Mouse (Mus musculus): ENCODE results near the gene Wdr5b. TPM values are rescaled to one million over a fixed set of nuclear protein-coding genes. Genes with fewer than 3 reads are reported as not detected.
A peak's percentile ranks its signal among the peaks of the same experiment; 100 is the strongest.
"Not testable (repeated sequence)": the region's sequence is repeated elsewhere in the genome, so short reads cannot be mapped to it uniquely, and the experiment has no call there.

The Wdr5b gene
- polyA plus RNA-seq (2015; fragmentation: Nextera tagmentation; extraction: Ambion mirVana), result 5.1 TPM in 2 replicates

GRCm38 (mm10) chr16:36040640-36041624 is at the start of gene Wdr5b:
Wdr5b (plus strand) TSS chr16:36041190.
- TF ChIP-seq EP300 (optimal IDR thresholded peaks at IDR 0.05) (no peak), CTCF (IDR thresholded peaks at IDR 0.05; ENCODE audit: low read depth) (0 out of 2 replicates have a peak, but pooled peaks have one; percentile 16)
- peak; percentile 98 for ATAC-seq (ENCODE audit: low FRiP score, low TSS enrichment)
- WGBS, result 2% methylated on average over 39 of the region's 39 CpGs

GRCm38 (mm10) chr16:35992391-35992790 is 48.6 kb upstream of the Wdr5b start:
- no peaks in the 10 kb centered on the region for H3K4me1 ChIP-seq (replicated peaks; ENCODE audit: control insufficient read depth, insufficient read depth)
- 71% methylated on average over 1 of the region's 1 CpGs for WGBS

More at GRCm38 (mm10) chr16:36040640-36041624, at the start of gene Wdr5b:
- peaks cover 3% of the 10 kb centered on the region; the same call in 1 of the 2 replicates for H3K4me1 ChIP-seq (replicated peaks; ENCODE audit: control insufficient read depth, insufficient read depth)
- H3K4me2 ChIP-seq (replicated peaks; ENCODE audit: low read depth), result peak within 1 kb of the TSS; percentile 74
- H3K9me3 ChIP-seq (ENCODE audit: control insufficient read depth, low read length), result no peaks in the 10 kb centered on the region
- H3K9ac ChIP-seq (ENCODE audit: low read length), result peak within 1 kb of the TSS; percentile 77
- DNase-seq (ENCODE audit: low spot score), result peak; percentile 92
- no peaks in the 10 kb centered on the region for H3K27me3 ChIP-seq (ENCODE audit: control insufficient read depth, insufficient read depth, low read length)
- peaks cover 10% of the 10 kb centered on the region for H3K36me3 ChIP-seq (ENCODE audit: control insufficient read depth, insufficient read depth, low read length)
- H3K27ac ChIP-seq (replicated peaks), result peak within 1 kb of the TSS; percentile 87
- peak within 1 kb of the TSS; percentile 62 for H3K4me3 ChIP-seq (ENCODE audit: low read depth, low read length)

GRCm38 (mm10) chr16:35993316-35993715 is 47.7 kb upstream of the Wdr5b start:
- TF ChIP-seq EP300 (optimal IDR thresholded peaks at IDR 0.05) (no peak), CTCF (IDR thresholded peaks at IDR 0.05; ENCODE audit: low read depth) (no peak)
- WGBS, result 72% methylated on average over 3 of the region's 3 CpGs
- H3K4me2 ChIP-seq (replicated peaks; ENCODE audit: low read depth), result no peak overlapping the region

More at GRCm38 (mm10) chr16:35992391-35992790, 48.6 kb upstream of the Wdr5b start:
- no peak overlapping the region for H3K9ac ChIP-seq (ENCODE audit: low read length)
- H3K9me3 ChIP-seq (ENCODE audit: control insufficient read depth, low read length), result no peaks in the 10 kb centered on the region
- ATAC-seq (ENCODE audit: low FRiP score, low TSS enrichment) (no peak), DNase-seq (ENCODE audit: low spot score) (no peak)
- H3K36me3 ChIP-seq (ENCODE audit: control insufficient read depth, insufficient read depth, low read length), result no peaks in the 10 kb centered on the region
- H3K27me3 ChIP-seq (ENCODE audit: control insufficient read depth, insufficient read depth, low read length), result no peaks in the 10 kb centered on the region
- no peak overlapping the region for H3K4me2 ChIP-seq (replicated peaks; ENCODE audit: low read depth)
- H3K27ac ChIP-seq (replicated peaks), result no peak overlapping the region
- no peak overlapping the region for H3K4me3 ChIP-seq (ENCODE audit: low read depth, low read length)
- TF ChIP-seq CTCF (IDR thresholded peaks at IDR 0.05; ENCODE audit: low read depth) (no peak), EP300 (optimal IDR thresholded peaks at IDR 0.05) (no peak)

GRCm38 (mm10) chr16:35998852-35999251 is 42.1 kb upstream of the Wdr5b start:
- H3K9me3 ChIP-seq (ENCODE audit: control insufficient read depth, low read length); H3K4me2 ChIP-seq (replicated peaks; ENCODE audit: low read depth); H3K4me3 ChIP-seq (ENCODE audit: low read depth, low read length); H3K9ac ChIP-seq (ENCODE audit: low read length); H3K36me3 ChIP-seq (ENCODE audit: control insufficient read depth, insufficient read depth, low read length); ATAC-seq (ENCODE audit: low FRiP score, low TSS enrichment); DNase-seq (ENCODE audit: low spot score); H3K27ac ChIP-seq (replicated peaks); H3K27me3 ChIP-seq (ENCODE audit: control insufficient read depth, insufficient read depth, low read length); H3K4me1 ChIP-seq (replicated peaks; ENCODE audit: control insufficient read depth, insufficient read depth): not testable (repeated sequence)
- 90% methylated on average over 4 of the region's 4 CpGs for WGBS

More at GRCm38 (mm10) chr16:35993316-35993715, 47.7 kb upstream of the Wdr5b start:
- Histone ChIP-seq H3K4me1 (replicated peaks; ENCODE audit: control insufficient read depth, insufficient read depth) (no peaks in the 10 kb centered on the region), H3K9me3 (ENCODE audit: control insufficient read depth, low read length) (no peaks in the 10 kb centered on the region), H3K27me3 (ENCODE audit: control insufficient read depth, insufficient read depth, low read length) (no peaks in the 10 kb centered on the region), H3K4me3 (ENCODE audit: low read depth, low read length) (no peak overlapping the region), H3K9ac (ENCODE audit: low read length) (no peak overlapping the region), H3K27ac (replicated peaks) (no peak overlapping the region), H3K36me3 (ENCODE audit: control insufficient read depth, insufficient read depth, low read length) (no peaks in the 10 kb centered on the region)
- DNase-seq (ENCODE audit: low spot score) (no peak), ATAC-seq (ENCODE audit: low FRiP score, low TSS enrichment) (no peak)

- no peak overlapping the region for H3K27ac ChIP-seq (replicated peaks)
- no peak for ATAC-seq (ENCODE audit: low FRiP score, low TSS enrichment)
- no peak overlapping the region for H3K4me3 ChIP-seq (ENCODE audit: low read depth, low read length)
- no peaks in the 10 kb centered on the region for H3K4me1 ChIP-seq (replicated peaks; ENCODE audit: control insufficient read depth, insufficient read depth)
- no peak for TF ChIP-seq CTCF (IDR thresholded peaks at IDR 0.05; ENCODE audit: low read depth)
- TF ChIP-seq EP300 (optimal IDR thresholded peaks at IDR 0.05), result no peak
- H3K36me3 ChIP-seq (ENCODE audit: control insufficient read depth, insufficient read depth, low read length), result 0 out of 2 replicates have a peak, but pooled peaks cover 2% of the 10 kb centered on the region
- no peak overlapping the region for H3K9ac ChIP-seq (ENCODE audit: low read length)
- no peak for DNase-seq (ENCODE audit: low spot score)
- H3K4me2 ChIP-seq (replicated peaks; ENCODE audit: low read depth), result no peak overlapping the region
- H3K9me3 ChIP-seq (ENCODE audit: control insufficient read depth, low read length), result no peaks in the 10 kb centered on the region
- H3K27me3 ChIP-seq (ENCODE audit: control insufficient read depth, insufficient read depth, low read length), result no peaks in the 10 kb centered on the region
- 86% methylated on average over 3 of the region's 3 CpGs for WGBS
Measured at GRCm38 (mm10) chr16:36008396-36008795, 32.6 kb upstream of the Wdr5b start.

- TF ChIP-seq EP300 (optimal IDR thresholded peaks at IDR 0.05) (no peak), CTCF (IDR thresholded peaks at IDR 0.05; ENCODE audit: low read depth) (no peak)
- H3K36me3 ChIP-seq (ENCODE audit: control insufficient read depth, insufficient read depth, low read length), result peaks cover 7% of the 10 kb centered on the region; the same call in 1 of the 2 replicates
- WGBS, result 97% methylated on average over 1 of the region's 1 CpGs
- no peak overlapping the region for H3K4me3 ChIP-seq (ENCODE audit: low read depth, low read length)
- DNase-seq (ENCODE audit: low spot score), result no peak
- H3K9me3 ChIP-seq (ENCODE audit: control insufficient read depth, low read length), result no peaks in the 10 kb centered on the region
- ATAC-seq (ENCODE audit: low FRiP score, low TSS enrichment), result no peak
- H3K4me1 ChIP-seq (replicated peaks; ENCODE audit: control insufficient read depth, insufficient read depth), result no peaks in the 10 kb centered on the region
- no peaks in the 10 kb centered on the region for H3K27me3 ChIP-seq (ENCODE audit: control insufficient read depth, insufficient read depth, low read length)
- no peak overlapping the region for H3K27ac ChIP-seq (replicated peaks)
- H3K4me2 ChIP-seq (replicated peaks; ENCODE audit: low read depth), result no peak overlapping the region
- no peak overlapping the region for H3K9ac ChIP-seq (ENCODE audit: low read length)
Measured at GRCm38 (mm10) chr16:36016335-36016734, 24.7 kb upstream of the Wdr5b start.

- not testable (repeated sequence) for H3K4me2 ChIP-seq (replicated peaks; ENCODE audit: low read depth); H3K4me1 ChIP-seq (replicated peaks; ENCODE audit: control insufficient read depth, insufficient read depth); DNase-seq (ENCODE audit: low spot score); H3K9ac ChIP-seq (ENCODE audit: low read length); ATAC-seq (ENCODE audit: low FRiP score, low TSS enrichment); H3K9me3 ChIP-seq (ENCODE audit: control insufficient read depth, low read length); H3K27ac ChIP-seq (replicated peaks); H3K4me3 ChIP-seq (ENCODE audit: low read depth, low read length); H3K27me3 ChIP-seq (ENCODE audit: control insufficient read depth, insufficient read depth, low read length)
- H3K36me3 ChIP-seq (ENCODE audit: control insufficient read depth, insufficient read depth, low read length), result peaks cover 16% of the 10 kb centered on the region
- WGBS, result 93% methylated on average over 1 of the region's 2 CpGs
Measured at GRCm38 (mm10) chr16:36028120-36028519, 12.9 kb upstream of the Wdr5b start.
